Mouse (Mus musculus): ENCODE measurements around the gene Cd19. TPM values are rescaled to one million over a fixed set of nuclear protein-coding genes. Genes with fewer than 3 reads are reported as not detected.
A peak's percentile ranks its signal among the peaks of the same experiment; 100 is the strongest.

The Cd19 gene
- polyA plus RNA-seq, 1 experiment from 2014 or later: not detected

- H3K4me3 ChIP-seq (replicated peaks): no peak overlapping the region
- H3K9ac ChIP-seq: no peak overlapping the region
- H3K4me2 ChIP-seq (replicated peaks): no peak overlapping the region
- no peak overlapping the region for H3K27ac ChIP-seq
- no peak for ATAC-seq
- WGBS: 92% methylated on average over 3 of the region's 3 CpGs
- H3K27me3 ChIP-seq (replicated peaks): no peaks in the 10 kb centered on the region
- no peaks in the 10 kb centered on the region for H3K9me3 ChIP-seq
- no peaks in the 10 kb centered on the region for H3K4me1 ChIP-seq (replicated peaks)
- no peaks in the 10 kb centered on the region for H3K36me3 ChIP-seq
These were observed 37.6 kb upstream of the Cd19 start for GRCm38 (mm10) chr7:126452244-126452643.

GRCm38 (mm10) chr7:126450641-126451040 is 36.0 kb upstream of the Cd19 start:
- ATAC-seq: no peak
- no peak overlapping the region for H3K9ac ChIP-seq
- no peak overlapping the region for H3K4me2 ChIP-seq (replicated peaks)
- no peaks in the 10 kb centered on the region for H3K27me3 ChIP-seq (replicated peaks)
- H3K9me3 ChIP-seq: no peaks in the 10 kb centered on the region
- no peaks in the 10 kb centered on the region for H3K4me1 ChIP-seq (replicated peaks)
- H3K4me3 ChIP-seq (replicated peaks): no peak overlapping the region
- no peak overlapping the region for H3K27ac ChIP-seq
- WGBS: 91% methylated on average over 6 of the region's 6 CpGs
- H3K36me3 ChIP-seq: no peaks in the 10 kb centered on the region

GRCm38 (mm10) chr7:126449991-126450390 is 35.3 kb upstream of the Cd19 start:
- Histone ChIP-seq H3K9ac (no peak overlapping the region), H3K27ac (no peak overlapping the region), H3K36me3 (0 out of 2 replicates have a peak, but pooled peaks cover 1% of the 10 kb centered on the region), H3K4me3 (replicated peaks) (no peak overlapping the region), H3K27me3 (replicated peaks) (no peaks in the 10 kb centered on the region), H3K4me2 (replicated peaks) (no peak overlapping the region), H3K4me1 (replicated peaks) (no peaks in the 10 kb centered on the region), H3K9me3 (no peaks in the 10 kb centered on the region)
- 92% methylated on average over 18 of the region's 18 CpGs for WGBS
- ATAC-seq: no peak

GRCm38 (mm10) chr7:126448481-126448880 is 33.8 kb upstream of the Cd19 start:
- Histone ChIP-seq H3K4me1 (replicated peaks) (no peaks in the 10 kb centered on the region), H3K36me3 (peaks cover 12% of the 10 kb centered on the region), H3K27ac (no peak overlapping the region), H3K4me3 (replicated peaks) (no peak overlapping the region), H3K4me2 (replicated peaks) (no peak overlapping the region), H3K9ac (no peak overlapping the region), H3K27me3 (replicated peaks) (no peaks in the 10 kb centered on the region), H3K9me3 (no peaks in the 10 kb centered on the region)
- no peak for ATAC-seq
- WGBS: 92% methylated on average over 19 of the region's 19 CpGs

- H3K4me2 ChIP-seq (replicated peaks): no peak overlapping the region
- H3K9ac ChIP-seq: no peak overlapping the region
- H3K36me3 ChIP-seq: peaks cover 12% of the 10 kb centered on the region
- H3K4me1 ChIP-seq (replicated peaks): no peaks in the 10 kb centered on the region
- no peaks in the 10 kb centered on the region for H3K9me3 ChIP-seq
- 95% methylated on average over 21 of the region's 21 CpGs for WGBS
- no peak overlapping the region for H3K27ac ChIP-seq
- no peak overlapping the region for H3K4me3 ChIP-seq (replicated peaks)
- no peak for ATAC-seq
- H3K27me3 ChIP-seq (replicated peaks): no peaks in the 10 kb centered on the region
These were observed 31.5 kb upstream of the Cd19 start for GRCm38 (mm10) chr7:126446217-126446616.

GRCm38 (mm10) chr7:126445104-126445815 is 30.6 kb upstream of the Cd19 start:
- H3K36me3 ChIP-seq: peaks cover 12% of the 10 kb centered on the region
- ATAC-seq: no peak

GRCm38 (mm10) chr7:126444536-126444935 is 29.8 kb upstream of the Cd19 start:
- Histone ChIP-seq H3K4me1 (replicated peaks) (no peaks in the 10 kb centered on the region), H3K4me3 (replicated peaks) (no peak overlapping the region), H3K9me3 (no peaks in the 10 kb centered on the region), H3K9ac (no peak overlapping the region), H3K27ac (no peak overlapping the region), H3K36me3 (peaks cover 12% of the 10 kb centered on the region), H3K4me2 (replicated peaks) (no peak overlapping the region), H3K27me3 (replicated peaks) (no peaks in the 10 kb centered on the region)
- ATAC-seq: no peak
- WGBS: 91% methylated on average over 9 of the region's 9 CpGs

More at GRCm38 (mm10) chr7:126445104-126445815, 30.6 kb upstream of the Cd19 start:
- no peak overlapping the region for H3K4me2 ChIP-seq (replicated peaks)
- no peaks in the 10 kb centered on the region for H3K27me3 ChIP-seq (replicated peaks)
- H3K4me1 ChIP-seq (replicated peaks): no peaks in the 10 kb centered on the region
- H3K27ac ChIP-seq: no peak overlapping the region
- H3K9me3 ChIP-seq: no peaks in the 10 kb centered on the region
- no peak overlapping the region for H3K4me3 ChIP-seq (replicated peaks)
- no peak overlapping the region for H3K9ac ChIP-seq
- 93% methylated on average over 15 of the region's 15 CpGs for WGBS

- H3K4me2 ChIP-seq (replicated peaks): no peak overlapping the region
- no peak overlapping the region for H3K4me3 ChIP-seq (replicated peaks)
- H3K27ac ChIP-seq: no peak overlapping the region
- no peak overlapping the region for H3K9ac ChIP-seq
- no peaks in the 10 kb centered on the region for H3K4me1 ChIP-seq (replicated peaks)
- H3K36me3 ChIP-seq: peaks cover 12% of the 10 kb centered on the region
- H3K27me3 ChIP-seq (replicated peaks): no peaks in the 10 kb centered on the region
- H3K9me3 ChIP-seq: no peaks in the 10 kb centered on the region
- 93% methylated on average over 10 of the region's 10 CpGs for WGBS
- no peak for ATAC-seq
These were observed 29.3 kb upstream of the Cd19 start for GRCm38 (mm10) chr7:126443997-126444396.

- no peaks in the 10 kb centered on the region for H3K27me3 ChIP-seq (replicated peaks)
- H3K4me2 ChIP-seq (replicated peaks): no peak overlapping the region
- H3K4me1 ChIP-seq (replicated peaks): no peaks in the 10 kb centered on the region
- H3K9ac ChIP-seq: no peak overlapping the region
- H3K9me3 ChIP-seq: no peaks in the 10 kb centered on the region
- no peak for ATAC-seq
- H3K4me3 ChIP-seq (replicated peaks): no peak overlapping the region
- H3K27ac ChIP-seq: no peak overlapping the region
- H3K36me3 ChIP-seq: peaks cover 15% of the 10 kb centered on the region
- WGBS: 74% methylated on average over 9 of the region's 9 CpGs
These were observed 25.4 kb upstream of the Cd19 start for GRCm38 (mm10) chr7:126440134-126440533.

- Histone ChIP-seq H3K4me3 (replicated peaks) (no peak overlapping the region), H3K9me3 (no peaks in the 10 kb centered on the region), H3K9ac (no peak overlapping the region), H3K27ac (no peak overlapping the region), H3K27me3 (replicated peaks) (no peaks in the 10 kb centered on the region), H3K36me3 (peaks cover 10% of the 10 kb centered on the region; the same call in 1 of the 2 replicates), H3K4me1 (replicated peaks) (no peaks in the 10 kb centered on the region), H3K4me2 (replicated peaks) (no peak overlapping the region)
- WGBS: 24% methylated on average over 8 of the region's 8 CpGs
- ATAC-seq: peak; percentile 58; the same call in 1 of the 2 replicates
These were observed 22.2 kb upstream of the Cd19 start for GRCm38 (mm10) chr7:126436851-126437250.

GRCm38 (mm10) chr7:126435801-126436200 is 21.1 kb upstream of the Cd19 start:
- ATAC-seq: no peak
- Histone ChIP-seq H3K36me3 (peaks cover 10% of the 10 kb centered on the region; the same call in 1 of the 2 replicates), H3K4me1 (replicated peaks) (no peaks in the 10 kb centered on the region), H3K4me3 (replicated peaks) (no peak overlapping the region), H3K27me3 (replicated peaks) (no peaks in the 10 kb centered on the region), H3K9me3 (no peaks in the 10 kb centered on the region), H3K27ac (no peak overlapping the region), H3K4me2 (replicated peaks) (no peak overlapping the region), H3K9ac (no peak overlapping the region)
- 72% methylated on average over 3 of the region's 3 CpGs for WGBS

GRCm38 (mm10) chr7:126434726-126435125 is 20.0 kb upstream of the Cd19 start:
- no peaks in the 10 kb centered on the region for H3K9me3 ChIP-seq
- H3K27ac ChIP-seq: no peak overlapping the region
- 88% methylated on average over 7 of the region's 7 CpGs for WGBS
- no peak overlapping the region for H3K9ac ChIP-seq
- no peak overlapping the region for H3K4me3 ChIP-seq (replicated peaks)
- no peak overlapping the region for H3K4me2 ChIP-seq (replicated peaks)
- H3K4me1 ChIP-seq (replicated peaks): peaks cover under 1% of the 10 kb centered on the region; the same call in 1 of the 2 replicates
- peaks cover 10% of the 10 kb centered on the region; the same call in 1 of the 2 replicates for H3K36me3 ChIP-seq
- H3K27me3 ChIP-seq (replicated peaks): no peaks in the 10 kb centered on the region
- ATAC-seq: no peak

GRCm38 (mm10) chr7:126430167-126430566 is 15.5 kb upstream of the Cd19 start:
- Histone ChIP-seq H3K9me3 (no peaks in the 10 kb centered on the region), H3K36me3 (0 out of 2 replicates have a peak, but pooled peaks cover 7% of the 10 kb centered on the region), H3K4me1 (replicated peaks) (peaks cover 9% of the 10 kb centered on the region), H3K27ac (no peak overlapping the region), H3K4me3 (replicated peaks) (no peak overlapping the region), H3K4me2 (replicated peaks) (no peak overlapping the region), H3K27me3 (replicated peaks) (no peaks in the 10 kb centered on the region), H3K9ac (no peak overlapping the region)
- no peak for ATAC-seq
